Mouse (Mus musculus): ENCODE data around the gene Rspry1. TPM values are rescaled to one million over a fixed set of nuclear protein-coding genes. Genes with fewer than 3 reads are reported as not detected.

Gene Rspry1
- total RNA-seq (2021) = 10 to 100 TPM; 34.6 to 35.7 TPM

GRCm38 (mm10) chr8:94601607-94602385, at the start of gene Rspry1, which contains the start of gene Fam192a:
Gene Rspry1 (plus strand): TSS chr8:94601937.
Gene Fam192a (minus strand): TSS chr8:94601997.
- intact Hi-C loops (cut with DNase I) = loop anchor here (5.0 kb wide), 1 partner anchor 101 kb away; no protein-coding TSS in a partner anchor
- peak; percentile 99 to 100 for DNase-seq (ENCODE audit: extremely low spot score in 1 of 2, low spot score in 2 of 2)

DNA sequence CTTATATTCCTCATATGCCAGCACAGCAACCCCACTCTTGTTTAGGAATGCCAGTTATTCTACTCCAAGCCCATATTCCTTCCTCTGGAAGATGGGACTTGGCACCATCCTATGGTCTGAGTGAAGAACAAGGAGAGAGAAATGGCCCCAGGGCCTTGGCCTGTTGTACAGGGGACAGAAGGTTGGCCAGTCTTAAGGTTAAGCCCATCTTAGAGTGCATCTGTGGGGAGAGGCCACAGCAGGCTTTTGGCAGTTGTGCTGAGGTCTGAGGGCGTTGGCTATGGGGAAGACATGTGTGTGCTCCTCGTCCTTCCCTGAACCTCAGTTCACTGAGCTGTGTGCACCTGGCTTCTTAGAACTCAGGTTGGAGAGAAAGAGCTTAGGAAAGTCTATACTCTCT, 49.0 kb upstream of the Rspry1 start:
- intact Hi-C loops (cut with DNase I) = no loop called here
- no peak for DNase-seq (ENCODE audit: extremely low spot score in 1 of 2, low spot score in 2 of 2)

GRCm38 (mm10) chr8:94557281-94557680, 44.5 kb upstream of the Rspry1 start:
- intact Hi-C loops (cut with DNase I) = no loop called here
- no peak for DNase-seq (ENCODE audit: extremely low spot score in 1 of 2, low spot score in 2 of 2)

GRCm38 (mm10) chr8:94561256-94561655, 40.5 kb upstream of the Rspry1 start:
- peak in 1 of 2 experiments; percentile 42 for DNase-seq (ENCODE audit: extremely low spot score in 1 of 2, low spot score in 2 of 2)
- intact Hi-C loops (cut with DNase I) = no loop called here

GRCm38 (mm10) chr8:94564421-94564820, 37.3 kb upstream of the Rspry1 start:
- intact Hi-C loops (cut with DNase I) = no loop called here

DNA sequence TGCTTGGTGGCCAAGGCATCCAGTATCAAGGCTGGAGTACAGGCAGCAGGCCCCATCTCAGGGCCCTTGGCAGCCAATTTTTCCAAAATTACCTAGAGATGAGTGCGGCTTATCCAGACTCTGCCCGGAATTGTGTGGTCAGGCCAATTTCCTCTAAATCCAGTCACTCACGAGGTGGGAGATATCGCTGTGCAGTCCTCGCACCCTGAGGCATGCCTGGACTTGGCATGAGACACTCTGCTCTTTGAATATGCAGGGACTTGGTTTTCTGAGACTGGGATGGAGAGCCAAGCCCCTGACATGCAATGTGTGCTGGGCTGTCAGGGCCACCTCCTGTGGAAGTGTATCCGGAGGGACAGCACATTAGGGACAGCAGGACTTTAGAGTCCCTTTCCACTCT, 35.7 kb upstream of the Rspry1 start:
- no peak for DNase-seq (ENCODE audit: extremely low spot score in 1 of 2, low spot score in 2 of 2)
- intact Hi-C loops (cut with DNase I) = no loop called here

More at GRCm38 (mm10) chr8:94564421-94564820, 37.3 kb upstream of the Rspry1 start:
- DNase-seq (ENCODE audit: extremely low spot score in 1 of 2, low spot score in 2 of 2) = no peak

- intact Hi-C loops (cut with DNase I) = no loop called here
Measured at GRCm38 (mm10) chr8:94566446-94567158, 35.1 kb upstream of the Rspry1 start.

GRCm38 (mm10) chr8:94567159-94567849, 34.4 kb upstream of the Rspry1 start:
- no peak for DNase-seq (ENCODE audit: extremely low spot score in 1 of 2, low spot score in 2 of 2)
- intact Hi-C loops (cut with DNase I) = no loop called here

More at GRCm38 (mm10) chr8:94566446-94567158, 35.1 kb upstream of the Rspry1 start:
- no peak for DNase-seq (ENCODE audit: extremely low spot score in 1 of 2, low spot score in 2 of 2)

GRCm38 (mm10) chr8:94568098-94568497, 33.6 kb upstream of the Rspry1 start:
- no peak for DNase-seq (ENCODE audit: extremely low spot score in 1 of 2, low spot score in 2 of 2)
- intact Hi-C loops (cut with DNase I) = no loop called here

- no peak for DNase-seq (ENCODE audit: extremely low spot score in 1 of 2, low spot score in 2 of 2)
- intact Hi-C loops (cut with DNase I) = no loop called here
Measured at GRCm38 (mm10) chr8:94569419-94569818, 32.3 kb upstream of the Rspry1 start.

DNA sequence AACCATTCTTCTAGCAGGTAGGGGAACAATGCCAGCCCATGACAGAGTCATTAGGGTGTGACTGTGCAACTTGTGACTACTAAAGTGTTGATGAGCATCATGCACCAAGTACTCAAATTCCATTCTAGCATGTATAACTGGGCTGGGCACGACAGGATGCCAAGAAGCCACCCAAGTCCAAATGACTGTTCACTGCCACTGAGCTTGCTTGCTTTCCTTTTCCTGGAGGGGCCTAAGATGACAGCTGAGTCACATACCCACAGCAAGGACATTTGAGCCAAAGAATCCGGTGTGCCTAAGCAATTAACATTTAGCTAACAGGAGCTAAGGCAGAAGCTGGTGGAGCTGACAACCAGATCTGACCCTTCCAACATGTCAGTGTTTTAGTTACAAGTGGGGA, 29.8 kb upstream of the Rspry1 start:
- intact Hi-C loops (cut with DNase I) = no loop called here

GRCm38 (mm10) chr8:94574159-94574907, 27.4 kb upstream of the Rspry1 start:
- intact Hi-C loops (cut with DNase I) = no loop called here
- peak; percentile 80 to 82 for DNase-seq (ENCODE audit: extremely low spot score in 1 of 2, low spot score in 2 of 2)

More for the DNA sequence above, 29.8 kb upstream of the Rspry1 start:
- no peak for DNase-seq (ENCODE audit: extremely low spot score in 1 of 2, low spot score in 2 of 2)

DNA sequence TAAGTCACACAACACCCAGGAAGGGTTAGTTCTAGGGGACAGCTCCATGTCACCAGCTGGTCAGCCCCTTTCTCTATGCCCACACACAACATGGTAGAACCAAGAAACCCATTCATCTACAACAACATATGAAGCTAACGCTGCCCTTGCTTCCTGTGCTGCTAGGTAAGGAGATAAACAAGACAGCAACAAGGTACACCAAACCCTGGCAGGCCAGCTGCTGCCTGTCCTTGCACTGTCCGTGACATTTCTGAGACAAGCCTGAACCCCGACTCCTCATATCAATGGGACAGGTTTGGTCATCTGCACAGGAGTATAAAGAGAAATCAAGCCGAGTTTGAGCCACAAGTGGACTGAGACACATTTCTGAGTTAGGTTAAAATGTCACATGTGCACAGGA, 26.6 kb upstream of the Rspry1 start:
- no peak for DNase-seq (ENCODE audit: extremely low spot score in 1 of 2, low spot score in 2 of 2)
- intact Hi-C loops (cut with DNase I) = no loop called here

DNA sequence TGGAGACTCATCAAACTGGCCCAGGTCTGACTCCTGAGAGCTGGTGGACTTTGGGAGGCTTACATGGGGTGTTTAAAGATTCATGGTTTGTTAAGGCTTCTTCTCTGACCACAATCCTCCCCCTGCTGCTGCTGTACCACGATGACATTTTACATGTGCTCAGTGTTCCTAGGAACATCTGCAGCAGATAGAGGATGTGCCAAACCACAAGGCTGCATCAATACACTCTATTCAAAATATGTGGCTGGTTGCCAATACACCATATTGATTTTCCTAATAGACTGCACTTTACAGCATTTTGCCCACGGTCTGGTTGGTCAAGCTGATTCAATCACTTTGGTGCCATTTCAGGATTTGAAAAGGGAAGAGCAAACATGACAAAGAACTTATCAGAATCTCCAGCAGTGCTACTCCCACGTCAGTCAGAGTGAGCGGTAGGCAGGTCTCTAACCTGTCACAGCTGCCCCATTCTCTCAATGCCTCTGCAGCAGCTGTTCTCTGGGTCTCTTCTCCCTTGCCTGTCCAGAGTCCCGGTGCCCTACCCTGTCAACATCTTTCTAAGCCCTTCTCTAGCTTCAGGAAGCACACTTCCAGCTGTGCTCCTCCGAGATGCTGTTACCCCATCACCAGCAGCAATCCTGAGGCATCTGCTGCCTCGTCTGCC, 19.8 kb upstream of the Rspry1 start:
- intact Hi-C loops (cut with DNase I) = loop anchor here (10.0 kb wide), 1 partner anchor 237 kb away; no protein-coding TSS in a partner anchor
- no peak for DNase-seq (ENCODE audit: extremely low spot score in 1 of 2, low spot score in 2 of 2)

- intact Hi-C loops (cut with DNase I) = loop anchor here (10.0 kb wide), 1 partner anchor 238 kb away; no protein-coding TSS in a partner anchor
- no peak for DNase-seq (ENCODE audit: extremely low spot score in 1 of 2, low spot score in 2 of 2)
Measured at GRCm38 (mm10) chr8:94582569-94582968, 19.2 kb upstream of the Rspry1 start.

DNA sequence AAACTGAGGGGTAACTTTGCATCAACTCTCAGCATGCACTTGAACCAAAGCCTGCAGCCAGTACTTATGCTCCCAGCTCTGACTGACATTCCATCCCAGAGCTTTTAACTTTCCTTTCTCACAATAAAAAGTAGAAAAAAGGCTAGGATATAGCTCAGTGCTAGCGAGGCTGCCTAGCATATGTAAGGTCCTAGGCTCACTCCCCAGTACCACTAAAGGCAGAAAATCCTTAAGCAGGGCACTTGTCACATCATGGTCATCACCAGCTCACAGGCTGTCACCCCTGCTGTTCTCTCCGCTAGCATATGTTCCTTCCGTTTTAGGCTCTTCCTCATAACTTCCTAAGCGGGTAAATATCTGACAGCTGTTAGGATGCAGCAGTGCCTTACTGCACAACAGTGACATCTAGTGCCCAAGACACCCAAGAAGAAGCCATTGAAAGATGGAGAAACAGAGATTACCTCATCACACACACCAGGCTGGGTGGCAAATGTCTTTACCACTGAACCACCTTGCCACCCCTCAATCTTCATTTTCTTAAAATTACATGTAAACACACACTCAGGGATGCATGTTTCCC, 17.4 kb upstream of the Rspry1 start:
- peak; percentile 62 to 67 for DNase-seq (ENCODE audit: extremely low spot score in 1 of 2, low spot score in 2 of 2)
- intact Hi-C loops (cut with DNase I) = loop anchor here (2.0 to 10.0 kb wide), 2 partner anchors 92 to 240 kb away; no protein-coding TSS in a partner anchor

DNA sequence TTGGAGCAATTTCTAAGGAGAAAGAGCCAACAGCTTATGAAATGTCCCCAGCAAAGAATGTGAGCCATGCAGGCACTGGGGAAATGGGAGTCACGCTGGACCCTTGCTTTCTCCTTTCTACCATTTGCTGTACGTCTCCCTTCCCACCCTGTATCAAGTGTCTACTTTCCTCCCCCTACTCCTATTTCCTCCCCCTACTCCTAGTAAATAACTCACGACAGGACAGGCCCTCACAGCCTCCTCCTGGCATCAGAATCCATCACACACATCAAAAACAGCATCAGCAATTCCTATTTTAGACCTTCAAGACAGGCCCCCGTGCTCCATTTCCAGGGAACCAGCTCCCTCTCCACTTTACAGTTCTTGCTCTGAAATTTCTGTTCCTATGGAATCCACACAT, 10.0 kb upstream of the Rspry1 start:
- intact Hi-C loops (cut with DNase I) = loop anchor here (10.0 kb wide), 1 partner anchor 223 kb away; the partner anchor contains the start of gene Ccl17
- no peak for DNase-seq (ENCODE audit: extremely low spot score in 1 of 2, low spot score in 2 of 2)
